Mouse (Mus musculus) midbrain, embryonic 16.5 days (tissue): ENCODE results near the gene Slc8a1. TPM values are rescaled to one million over a fixed set of nuclear protein-coding genes. Genes with fewer than 3 reads are reported as not detected.

Experiments
- ATAC-seq: fragments of 200-750 bp; cut with Nextera tagmentation; 2 replicates; pipeline ENCODE4 v1.8.0; 2017; ENCODE audit warnings: moderate TSS enrichment
- H3K27ac ChIP-seq: fragments of 300-500 bp; sonication (generic); 2 replicates; pipeline ENCODE4 v1.5.1; 2014; ENCODE audit warnings: mild to moderate bottlenecking, low read length, mixed read lengths
- H3K27me3 ChIP-seq: fragments of 300-500 bp; sonication (generic); 2 replicates; pipeline ENCODE4 v1.6.1; 2014; ENCODE audit warnings: low read depth, low read length, mixed read lengths; ENCODE audit not compliant: control insufficient read depth, insufficient read depth
- H3K36me3 ChIP-seq: fragments of 300-500 bp; sonication (generic); 2 replicates; pipeline ENCODE4 v1.6.1; 2014; ENCODE audit warnings: mild to moderate bottlenecking, low read length, moderate library complexity, mixed read lengths; ENCODE audit not compliant: control insufficient read depth, insufficient read depth
- H3K4me1 ChIP-seq: fragments of 300-500 bp; sonication (generic); 2 replicates; pipeline ENCODE4 v1.6.1; 2014; ENCODE audit warnings: mild to moderate bottlenecking, low read length, mixed read lengths; ENCODE audit not compliant: control insufficient read depth, insufficient read depth
- H3K4me2 ChIP-seq: fragments of 300-500 bp; sonication (generic); 2 replicates; pipeline ENCODE4 v1.6.1; 2014; ENCODE audit warnings: mild to moderate bottlenecking, low read length, mixed read lengths
- H3K4me3 ChIP-seq: fragments of 300-500 bp; sonication (generic); 2 replicates; pipeline ENCODE4 v1.5.1; 2014; ENCODE audit warnings: low read depth, mild to moderate bottlenecking, low read length, moderate library complexity, mixed read lengths
- H3K9ac ChIP-seq: fragments of 300-500 bp; sonication (generic); 2 replicates; pipeline ENCODE4 v1.6.1; 2014; ENCODE audit warnings: low read depth, low read length, mixed read lengths
- H3K9me3 ChIP-seq: fragments of 300-500 bp; sonication (generic); replicated peaks from 2 replicates; pipeline ENCODE4 v1.6.1; 2014; ENCODE audit warnings: mild to moderate bottlenecking, low read length, mixed read lengths; ENCODE audit not compliant: control insufficient read depth, poor library complexity, severe bottlenecking
- WGBS: fragments of 180-500 bp; shearing (Covaris S2); extraction: QIAGEN DNeasy Blood & Tissue Kit; methylation state at CpG from one replicate; pipeline ENCODE4 v1.1.7; 2014; 5-methylcytosine and 5-hydroxymethylcytosine counted together
- polyA plus RNA-seq: library from polyadenylated mRNA; unstranded; fragments of >200 nt; fragmentation: Nextera tagmentation; extraction: Ambion mirVana; gene quantifications from 2 replicates; pipeline ENCODE4 v1.2.1, GENCODE M21; 2015

Slc8a1 gene
- polyA plus RNA-seq, 1 experiment from 2014 or later: 15.9 TPM

DNA sequence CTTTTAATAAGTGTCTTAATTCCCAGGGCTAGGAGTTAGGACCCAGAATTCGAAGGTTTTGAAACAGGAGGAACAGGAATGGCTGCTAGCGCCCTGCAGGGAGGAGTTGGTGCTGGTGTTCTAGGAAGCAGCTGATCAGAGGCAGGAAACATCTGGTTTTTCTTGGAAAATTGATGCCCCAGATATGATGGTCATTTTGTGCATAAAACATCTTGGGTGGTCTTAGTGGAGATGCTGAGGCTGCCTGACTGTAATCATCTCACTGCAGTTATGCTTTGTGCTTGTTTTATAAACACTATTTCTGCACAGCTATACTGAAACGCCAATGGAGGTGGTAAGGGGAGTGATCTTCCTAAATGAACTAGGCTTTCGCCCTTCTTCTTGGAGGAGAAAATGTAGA is 345.1 kb downstream of the Slc8a1 start:
- no peaks in the 10 kb centered on the region for H3K9me3 ChIP-seq
- 86% methylated on average over 4 of the region's 4 CpGs for WGBS
- ATAC-seq: no peak
- H3K9ac ChIP-seq: no peak overlapping the region
- no peak overlapping the region for H3K4me3 ChIP-seq
- no peaks in the 10 kb centered on the region for H3K27me3 ChIP-seq
- H3K36me3 ChIP-seq: peaks cover 3% of the 10 kb centered on the region; the same call in 1 of the 2 replicates
- H3K4me1 ChIP-seq: no peaks in the 10 kb centered on the region; the same call in none of the 2 replicates
- no peak overlapping the region for H3K27ac ChIP-seq
- no peak overlapping the region for H3K4me2 ChIP-seq

DNA sequence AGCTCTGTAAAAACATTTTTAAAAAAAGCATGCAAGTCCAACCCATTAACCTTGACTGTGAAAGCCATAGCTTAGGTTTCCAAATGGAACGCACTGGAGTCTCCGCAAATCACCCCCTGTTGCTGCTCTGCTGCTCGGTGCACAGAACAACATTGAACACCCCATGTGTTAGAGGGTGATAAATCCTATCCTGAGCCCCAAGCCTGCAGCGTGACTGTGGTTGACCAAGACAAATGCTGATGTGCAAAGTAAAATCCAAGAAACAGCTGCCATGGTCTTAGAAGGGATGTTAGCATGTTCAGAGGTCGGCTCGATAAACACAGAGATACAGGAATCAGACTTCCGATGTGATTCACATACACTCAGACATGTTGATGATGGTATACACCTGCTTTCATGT is 346.7 kb downstream of the Slc8a1 start:
- no peak for ATAC-seq
- H3K27me3 ChIP-seq: no peaks in the 10 kb centered on the region
- H3K9me3 ChIP-seq: no peaks in the 10 kb centered on the region
- peaks cover 5% of the 10 kb centered on the region; the same call in 1 of the 2 replicates for H3K36me3 ChIP-seq
- 88% methylated on average over 7 of the region's 7 CpGs for WGBS
- no peak overlapping the region for H3K9ac ChIP-seq
- H3K4me1 ChIP-seq: no peaks in the 10 kb centered on the region; the same call in none of the 2 replicates
- H3K27ac ChIP-seq: no peak overlapping the region
- H3K4me2 ChIP-seq: no peak overlapping the region
- no peak overlapping the region for H3K4me3 ChIP-seq

DNA sequence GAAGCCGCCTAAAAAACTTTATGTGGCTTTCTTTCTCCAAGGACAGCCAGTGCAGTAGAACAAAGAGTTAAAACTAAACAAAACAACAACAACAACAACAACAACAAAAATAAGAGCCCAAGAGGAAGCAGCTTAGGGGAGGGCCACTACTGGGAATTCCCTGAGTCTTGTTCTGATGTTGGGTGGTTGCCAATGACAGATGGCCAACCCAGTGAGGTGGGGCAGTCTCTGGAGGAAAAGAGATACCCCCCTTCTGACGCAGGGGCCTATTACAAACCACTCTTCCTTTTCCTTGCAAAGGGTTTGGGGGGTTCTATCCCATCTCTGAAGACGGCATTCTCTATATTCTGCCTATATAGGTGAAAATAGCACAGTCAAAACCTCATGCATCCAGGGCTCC is 347.4 kb downstream of the Slc8a1 start:
- H3K27me3 ChIP-seq: no peaks in the 10 kb centered on the region
- H3K4me1 ChIP-seq: no peaks in the 10 kb centered on the region; the same call in none of the 2 replicates
- 84% methylated on average over 3 of the region's 3 CpGs for WGBS
- no peak for ATAC-seq
- H3K9me3 ChIP-seq: no peaks in the 10 kb centered on the region
- no peak overlapping the region for H3K4me2 ChIP-seq
- H3K4me3 ChIP-seq: no peak overlapping the region
- H3K9ac ChIP-seq: no peak overlapping the region
- no peak overlapping the region for H3K27ac ChIP-seq
- H3K36me3 ChIP-seq: peaks cover 5% of the 10 kb centered on the region; the same call in 1 of the 2 replicates

DNA sequence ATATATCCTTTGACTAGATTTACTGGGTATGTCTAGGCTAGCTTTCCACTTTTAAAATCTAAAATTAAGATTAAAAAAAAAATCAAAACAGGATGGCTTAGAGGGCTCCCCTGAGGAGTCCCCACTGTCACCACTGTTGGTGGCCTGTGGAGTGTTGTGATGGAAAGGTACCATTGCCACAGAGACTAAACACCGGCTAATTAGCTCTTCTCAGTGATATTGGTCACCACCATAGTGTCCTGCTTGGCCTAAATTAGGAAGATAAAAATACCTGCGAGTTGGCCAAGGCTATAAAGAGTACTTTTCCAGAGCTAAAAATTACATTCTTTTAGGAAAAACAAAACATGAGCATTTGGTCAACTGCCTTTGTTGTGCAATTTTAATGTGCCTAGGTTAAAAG is 352.1 kb downstream of the Slc8a1 start:
- Histone ChIP-seq H3K4me2 (no peak overlapping the region), H3K36me3 (peaks cover 5% of the 10 kb centered on the region; the same call in 1 of the 2 replicates), H3K27ac (no peak overlapping the region), H3K4me3 (no peak overlapping the region), H3K9ac (no peak overlapping the region), H3K9me3 (no peaks in the 10 kb centered on the region), H3K4me1 (no peaks in the 10 kb centered on the region), H3K27me3 (no peaks in the 10 kb centered on the region)
- WGBS: 82% methylated on average over 2 of the region's 2 CpGs
- ATAC-seq: no peak

DNA sequence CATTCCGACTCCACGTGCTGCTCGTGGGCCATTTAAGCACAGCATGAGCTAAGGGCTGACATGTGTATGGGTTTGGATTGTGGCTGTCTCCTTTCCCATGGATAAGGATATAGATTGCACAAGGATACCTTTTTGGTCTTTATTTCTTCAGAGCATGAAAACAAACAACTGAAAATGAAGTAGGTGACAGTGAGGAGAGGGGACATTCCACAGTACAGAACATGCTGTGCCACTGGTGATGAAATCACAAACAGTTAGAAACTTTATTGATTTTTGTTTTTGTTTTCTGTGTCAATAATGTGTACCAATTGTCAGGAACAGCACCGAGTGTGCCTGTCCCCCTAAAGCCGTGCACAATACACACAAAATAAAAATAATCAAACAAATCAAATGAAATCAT is 352.7 kb downstream of the Slc8a1 start:
- H3K4me3 ChIP-seq: no peak overlapping the region
- no peaks in the 10 kb centered on the region for H3K9me3 ChIP-seq
- H3K36me3 ChIP-seq: peaks cover 5% of the 10 kb centered on the region; the same call in 1 of the 2 replicates
- H3K4me2 ChIP-seq: no peak overlapping the region
- no peak for ATAC-seq
- H3K9ac ChIP-seq: no peak overlapping the region
- WGBS: 90% methylated on average over 5 of the region's 5 CpGs
- no peaks in the 10 kb centered on the region for H3K4me1 ChIP-seq
- H3K27me3 ChIP-seq: no peaks in the 10 kb centered on the region
- no peak overlapping the region for H3K27ac ChIP-seq

DNA sequence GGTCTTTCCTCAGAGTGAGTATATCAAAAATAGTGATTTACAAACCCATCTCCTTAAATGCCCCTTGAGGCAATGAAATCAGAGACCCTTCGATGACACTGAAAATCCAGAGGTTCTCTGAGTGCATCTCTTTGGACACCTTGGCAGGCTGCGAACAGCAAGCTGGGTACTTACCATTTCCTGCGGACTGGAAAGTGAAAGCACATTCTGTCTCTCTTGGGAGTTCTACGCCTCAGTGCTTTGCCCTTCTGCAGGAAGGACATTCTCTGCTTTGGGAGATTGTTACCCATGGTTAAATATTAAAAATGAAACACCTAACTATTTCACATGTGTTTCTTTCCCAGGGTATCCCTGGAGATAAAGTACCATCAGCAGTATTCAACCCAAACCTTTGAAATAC is 354.7 kb downstream of the Slc8a1 start:
- H3K9ac ChIP-seq: no peak overlapping the region
- no peaks in the 10 kb centered on the region for H3K9me3 ChIP-seq
- H3K4me1 ChIP-seq: no peaks in the 10 kb centered on the region
- no peak for ATAC-seq
- no peak overlapping the region for H3K27ac ChIP-seq
- WGBS: 93% methylated on average over 4 of the region's 4 CpGs
- no peaks in the 10 kb centered on the region for H3K27me3 ChIP-seq
- no peak overlapping the region for H3K4me3 ChIP-seq
- peaks cover 5% of the 10 kb centered on the region; the same call in 1 of the 2 replicates for H3K36me3 ChIP-seq
- H3K4me2 ChIP-seq: no peak overlapping the region

DNA sequence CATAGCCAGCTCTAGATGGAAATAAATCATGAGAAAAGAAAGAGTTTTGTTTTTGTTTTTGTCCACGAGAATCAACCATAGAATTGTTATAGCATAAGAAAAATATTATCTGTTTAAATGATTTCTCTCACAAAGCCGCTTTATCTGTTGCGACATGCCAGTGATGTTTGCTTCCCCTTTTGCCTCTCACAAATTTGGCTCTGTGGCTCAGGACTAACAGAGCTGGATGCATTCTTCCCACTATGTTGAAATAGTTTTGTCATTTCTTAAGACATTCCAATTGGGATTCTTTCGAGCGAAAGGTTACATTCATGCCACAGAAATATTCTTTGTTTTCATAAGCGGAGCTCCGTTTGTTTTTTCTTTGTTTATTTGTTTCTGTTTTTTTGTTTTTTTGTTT is 359.7 kb downstream of the Slc8a1 start:
- Histone ChIP-seq H3K36me3 (no peaks in the 10 kb centered on the region), H3K27ac (no peak overlapping the region), H3K4me3 (no peak overlapping the region), H3K9me3 (no peaks in the 10 kb centered on the region), H3K9ac (no peak overlapping the region), H3K4me1 (no peaks in the 10 kb centered on the region), H3K27me3 (no peaks in the 10 kb centered on the region), H3K4me2 (no peak overlapping the region)
- no peak for ATAC-seq
- WGBS: 86% methylated on average over 7 of the region's 7 CpGs

DNA sequence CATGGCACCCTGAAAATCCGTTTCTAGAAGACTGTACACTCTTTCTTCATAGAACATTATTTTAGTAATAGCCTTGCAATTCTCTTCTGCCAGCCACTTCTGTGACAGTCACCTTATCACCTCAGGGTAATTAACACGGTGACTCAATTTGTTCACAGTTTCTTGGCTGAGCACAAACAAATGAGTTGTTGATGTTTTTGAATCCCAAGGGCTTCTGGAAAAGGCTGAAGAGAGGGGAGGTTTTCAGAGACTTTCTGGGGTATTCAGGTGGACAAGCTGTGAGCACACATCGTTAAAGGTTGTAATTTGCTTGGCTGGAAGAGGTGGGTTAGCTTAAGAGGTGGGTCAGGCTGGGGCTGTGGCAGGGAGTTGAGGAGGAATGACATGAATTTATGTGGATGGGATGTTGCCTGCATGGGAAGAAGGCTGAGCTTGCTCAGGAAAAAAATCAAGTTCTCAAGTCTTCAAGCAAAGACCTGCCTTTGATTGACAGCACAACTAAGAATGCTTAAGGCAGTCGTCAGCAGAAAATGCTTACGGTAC is 360.3 kb downstream of the Slc8a1 start:
- no peaks in the 10 kb centered on the region for H3K27me3 ChIP-seq
- no peaks in the 10 kb centered on the region for H3K9me3 ChIP-seq
- no peak overlapping the region for H3K27ac ChIP-seq
- WGBS: 64% methylated on average over 5 of the region's 5 CpGs
- ATAC-seq: no peak
- H3K36me3 ChIP-seq: no peaks in the 10 kb centered on the region
- H3K9ac ChIP-seq: no peak overlapping the region
- no peak overlapping the region for H3K4me3 ChIP-seq
- no peaks in the 10 kb centered on the region for H3K4me1 ChIP-seq
- H3K4me2 ChIP-seq: no peak overlapping the region

DNA sequence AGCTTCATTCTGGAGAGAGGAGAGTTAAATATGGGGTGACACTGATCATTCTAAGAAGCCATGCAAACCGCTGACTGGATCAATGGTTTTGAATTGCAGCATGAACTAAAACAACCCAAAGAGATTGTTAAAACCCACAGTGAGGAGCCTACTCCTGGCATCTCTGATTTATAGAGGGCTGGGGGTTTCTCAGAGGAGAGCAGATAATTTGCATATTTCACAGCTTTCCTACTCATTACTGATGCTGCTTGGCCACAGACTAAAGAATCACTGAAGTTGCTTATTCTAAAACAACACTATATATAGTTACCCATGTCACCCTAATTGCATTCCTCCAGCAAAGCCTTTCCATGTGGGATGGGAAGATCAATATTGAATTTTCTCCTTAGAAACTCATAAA is 361.0 kb downstream of the Slc8a1 start:
- Histone ChIP-seq H3K27me3 (no peaks in the 10 kb centered on the region), H3K9ac (no peak overlapping the region), H3K4me2 (no peak overlapping the region), H3K9me3 (no peaks in the 10 kb centered on the region), H3K4me1 (no peaks in the 10 kb centered on the region), H3K27ac (no peak overlapping the region), H3K4me3 (no peak overlapping the region), H3K36me3 (no peaks in the 10 kb centered on the region)
- 19% methylated on average over 1 of the region's 1 CpGs for WGBS
- ATAC-seq: no peak
